Comparison of ENCODE assay signal across 28 mouse cellular contexts in genomic region chr10:116919368-116920317, GRCm38 (mm10). TPM values are rescaled to one million over a fixed set of nuclear protein-coding genes. Genes with fewer than 3 reads are reported as not detected.
DNase-seq lines count a peak whose midpoint lies in the region; ATAC-seq and TF ChIP-seq lines count a peak whose summit lies in the region.
"Had no signal": no experiment of that assay in that cellular context is flagged by ENCODE, and none has a peak within 500 bp of the region (broad histone marks: within the 10 kb centered on the region; RNA-seq: fewer than 3 reads in every experiment).

No protein-coding gene starts in this region.

- peaks cover 28% of the 10 kb centered on the region for H3K36me3 ChIP-seq in heart, embryonic 16.5 days (ENCODE audit: control insufficient read depth, insufficient read depth)
- H3K36me3 ChIP-seq in heart, embryonic 12.5 days = peaks cover 64% of the 10 kb centered on the region
- peaks cover 5% of the 10 kb centered on the region for H3K36me3 ChIP-seq in splenic B cell, adult 2 months (ENCODE audit: control insufficient read depth, insufficient read depth, low read length, poor library complexity, severe bottlenecking)
- H3K36me3 ChIP-seq in heart, adult 2 months (ENCODE audit: control insufficient read depth, insufficient read depth, low read length) = no peaks in the 10 kb centered on the region

- 82% methylated on average over 25 of the region's 25 CpGs for WGBS in heart, embryonic 16.5 days
- 86% methylated on average over 25 of the region's 25 CpGs for WGBS in heart, embryonic 12.5 days
- WGBS in heart, adult 2 months = 87% methylated on average over 25 of the region's 25 CpGs

- no peak overlapping the region for H3K4me2 ChIP-seq in heart, embryonic 16.5 days (ENCODE audit: low read depth, low read length)
- no peak overlapping the region for H3K4me2 ChIP-seq in heart, embryonic 12.5 days
- H3K4me2 ChIP-seq: embryonic facial prominence, embryonic 13.5 days; forebrain, embryonic 15.5 days; heart, embryonic 13.5 days; liver, embryonic 11.5 days; lung, embryonic 14.5 days had no signal

- ATAC-seq in heart, embryonic 16.5 days (replicated peaks; ENCODE audit: extremely low read depth, insufficient read depth, low FRiP score) = peak; percentile 18; the same call in 1 of the 2 replicates
- no peak for ATAC-seq in heart, embryonic 12.5 days (ENCODE audit: insufficient number of reproducible peaks, low FRiP score)
- peak; percentile 45 for ATAC-seq in granulocyte monocyte progenitor cell, adult 5-6 weeks (replicated peaks; ENCODE audit: poor library complexity, severe bottlenecking)
- ATAC-seq: forebrain, embryonic 15.5 days; hindbrain, postnatal 0 days had no signal

- H3K4me1 ChIP-seq in heart, embryonic 16.5 days (ENCODE audit: control insufficient read depth, insufficient read depth, low read length) = peaks cover 1% of the 10 kb centered on the region
- H3K4me1 ChIP-seq in heart, embryonic 12.5 days (replicated peaks) = no peaks in the 10 kb centered on the region
- H3K4me1 ChIP-seq in heart, adult 2 months (ENCODE audit: control insufficient read depth, insufficient read depth, low read length) = no peaks in the 10 kb centered on the region
- H3K4me1 ChIP-seq: embryonic facial prominence, embryonic 13.5 days; forebrain, embryonic 15.5 days; heart, embryonic 13.5 days; hindbrain, embryonic 10.5 days; midbrain, embryonic 10.5 days had no signal

- no peaks in the 10 kb centered on the region for H3K79me2 ChIP-seq in heart, adult 2 months (replicated peaks; ENCODE audit: control insufficient read depth, insufficient read depth, low read length)

- TF ChIP-seq POLR2A in heart, adult 2 months (IDR thresholded peaks at IDR 0.05; ENCODE audit: insufficient read depth, low read depth, low read length) = no peak

- no peak overlapping the region for H3K4me3 ChIP-seq in heart, embryonic 16.5 days (ENCODE audit: low read length)
- H3K4me3 ChIP-seq in heart, embryonic 12.5 days = no peak overlapping the region
- H3K4me3 ChIP-seq in heart, adult 2 months = no peak overlapping the region
- H3K4me3 ChIP-seq in left cerebral cortex, adult 2 months = no peak overlapping the region
- H3K4me3 ChIP-seq: embryonic facial prominence, embryonic 13.5 days; forebrain, embryonic 15.5 days; heart, embryonic 13.5 days; hindbrain, embryonic 10.5 days; limb, embryonic 10.5 days; midbrain, embryonic 10.5 days had no signal

- intact Hi-C loops in heart, adult 2 months (cut with DNase I) = no loop called here
- intact Hi-C loops in left cerebral cortex, adult 2 months (cut with DNase I) = no loop called here

- H3K27me3 ChIP-seq in heart, embryonic 16.5 days (ENCODE audit: control insufficient read depth, insufficient read depth, low read length) = no peaks in the 10 kb centered on the region
- no peaks in the 10 kb centered on the region for H3K27me3 ChIP-seq in heart, embryonic 12.5 days (replicated peaks)
- no peaks in the 10 kb centered on the region for H3K27me3 ChIP-seq in splenic B cell, adult 2 months (ENCODE audit: control insufficient read depth, insufficient read depth, low read length, poor library complexity, severe bottlenecking)
- no peaks in the 10 kb centered on the region for H3K27me3 ChIP-seq in heart, adult 2 months (ENCODE audit: control insufficient read depth, insufficient read depth, low read length)
- H3K27me3 ChIP-seq: CH12.LX; embryonic facial prominence, embryonic 13.5 days; forebrain, embryonic 15.5 days; heart, embryonic 13.5 days had no signal

- no peaks in the 10 kb centered on the region for H3K9me3 ChIP-seq in heart, embryonic 16.5 days (replicated peaks; ENCODE audit: control insufficient read depth, low read length)
- H3K9me3 ChIP-seq in heart, embryonic 12.5 days (replicated peaks) = no peaks in the 10 kb centered on the region
- H3K9me3 ChIP-seq: embryonic facial prominence, embryonic 13.5 days; forebrain, embryonic 15.5 days; heart, embryonic 13.5 days; hindbrain, embryonic 10.5 days; limb, embryonic 10.5 days; midbrain, embryonic 10.5 days had no signal

- DNase-seq in splenic B cell, adult 2 months (ENCODE audit: low read depth, low spot score) = peak; percentile 24
- peak; percentile 44 to 70 for DNase-seq in thymus, postnatal 36 days
- no peak for DNase-seq in heart, adult 2 months
- DNase-seq in layer of hippocampus, adult 9-11 months = no peak
- no peak for DNase-seq in left cerebral cortex, adult 2 months (ENCODE audit: extremely low spot score in 1 of 2, low spot score in 2 of 2)
- DNase-seq: cerebellum, adult 9-11 months; gastrocnemius, postnatal 36 days; kidney, adult 2 months; kidney, postnatal 10 days; lung, embryonic 14.5 days; lung, postnatal 36 days had no signal

- H3K9ac ChIP-seq in heart, embryonic 16.5 days (ENCODE audit: low read length) = no peak overlapping the region
- no peak overlapping the region for H3K9ac ChIP-seq in heart, embryonic 12.5 days
- H3K9ac ChIP-seq in heart, adult 2 months (ENCODE audit: low read depth, low read length) = no peak overlapping the region
- H3K9ac ChIP-seq: embryonic facial prominence, embryonic 13.5 days; forebrain, embryonic 15.5 days; heart, embryonic 13.5 days; lung, embryonic 14.5 days had no signal

- no peak for TF ChIP-seq EP300 in heart, adult 2 months (IDR thresholded peaks at IDR 0.05; ENCODE audit: insufficient read depth, low read depth, low read length)

- no peak for TF ChIP-seq CTCF in heart, adult 2 months (IDR thresholded peaks at IDR 0.05)
- TF ChIP-seq CTCF in left cerebral cortex, adult 2 months (IDR thresholded peaks at IDR 0.05) = no peak

- peak overlapping the region; percentile 44; the same call in 1 of the 2 replicates for H3K27ac ChIP-seq in heart, embryonic 16.5 days (ENCODE audit: low read length)
- H3K27ac ChIP-seq in heart, embryonic 12.5 days (ENCODE audit: poor library complexity, severe bottlenecking) = no peak overlapping the region
- no peak overlapping the region for H3K27ac ChIP-seq in heart, adult 2 months
- H3K27ac ChIP-seq in left cerebral cortex, adult 2 months = no peak overlapping the region
- H3K27ac ChIP-seq: embryonic facial prominence, embryonic 13.5 days; forebrain, embryonic 15.5 days; heart, embryonic 13.5 days; hindbrain, embryonic 10.5 days; hindbrain, postnatal 0 days; limb, embryonic 10.5 days; midbrain, embryonic 10.5 days had no signal

RNA-seq across cellular contexts. Expression of gene Myrfl, which starts 22.9 kb away (rescaled TPM):
- polyA plus RNA-seq in heart, embryonic 16.5 days (2015; fragmentation: Nextera tagmentation; extraction: Ambion mirVana) = 0.24 and 0.55 TPM in 2 replicates
- polyA plus RNA-seq in heart, embryonic 12.5 days (2016; fragmentation: Nextera tagmentation; extraction: Ambion mirVana) = 0.28 TPM in 2 replicates
- not detected in 2 replicates for total RNA-seq in granulocyte monocyte progenitor cell, adult 5-6 weeks (2014; fragmentation: Nextera tagmentation)
- not detected in 2 replicates for total RNA-seq in granulocyte monocyte progenitor cell, adult 5-6 weeks (2017)
- 1 to 10 TPM; 1.4 to 1.6 TPM for total RNA-seq in heart, adult 2 months (2021)
- 0.31 and 0.76 TPM in 2 replicates for polyA plus RNA-seq in heart, adult 2 months (2012; rRNA removed)
- total RNA-seq in left cerebral cortex, adult 2 months (2021) = under 1 TPM in 1 of 2 experiments, not detected in 1; 0.23 TPM
- total RNA-seq: CH12.LX; hindbrain, postnatal 0 days; MEL had no signal
- polyA plus RNA-seq: lung, embryonic 14.5 days had no signal

RNA-seq across cellular contexts. Expression of gene Rab3ip, which starts 30.9 kb away (rescaled TPM):
- 76.2 and 77.2 TPM in 2 replicates for polyA plus RNA-seq in heart, embryonic 16.5 days (2015; fragmentation: Nextera tagmentation; extraction: Ambion mirVana)
- polyA plus RNA-seq in heart, embryonic 12.5 days (2016; fragmentation: Nextera tagmentation; extraction: Ambion mirVana) = 62.3 and 65.7 TPM in 2 replicates
- 12.0 and 26.3 TPM in 2 replicates for total RNA-seq in granulocyte monocyte progenitor cell, adult 5-6 weeks (2014; fragmentation: Nextera tagmentation)
- total RNA-seq in granulocyte monocyte progenitor cell, adult 5-6 weeks (2017) = 17.9 and 19.2 TPM in 2 replicates
- 100 to 1,000 TPM in 1 of 2 experiments, 10 to 100 TPM in 1; 80.3 to 100 TPM for total RNA-seq in heart, adult 2 months (2021)
- 168 and 181 TPM in 2 replicates for polyA plus RNA-seq in heart, adult 2 months (2012; rRNA removed)
- total RNA-seq in left cerebral cortex, adult 2 months (2021) = 10 to 100 TPM; 42.6 to 47.3 TPM

RNA-seq across cellular contexts. Expression of gene Gm10271, which starts 52.8 kb away (rescaled TPM):
- polyA plus RNA-seq in heart, embryonic 16.5 days (2015; fragmentation: Nextera tagmentation; extraction: Ambion mirVana) = not detected in 2 replicates
- not detected in 2 replicates for polyA plus RNA-seq in heart, embryonic 12.5 days (2016; fragmentation: Nextera tagmentation; extraction: Ambion mirVana)
- total RNA-seq in granulocyte monocyte progenitor cell, adult 5-6 weeks (2014; fragmentation: Nextera tagmentation) = not detected in 2 replicates
- not detected in 2 replicates for total RNA-seq in granulocyte monocyte progenitor cell, adult 5-6 weeks (2017)
- total RNA-seq in heart, adult 2 months (2021) = not detected
- polyA plus RNA-seq in heart, adult 2 months (2012; rRNA removed) = not detected in 2 replicates
- not detected for total RNA-seq in left cerebral cortex, adult 2 months (2021)
- total RNA-seq: CH12.LX; gastrocnemius, postnatal 36 days; hindbrain, postnatal 0 days; layer of hippocampus, adult 8-10 months; left cerebral cortex, adult 8-10 months; MEL; midbrain, postnatal 0 days had no signal
- polyA plus RNA-seq: embryonic facial prominence, embryonic 13.5 days; forebrain, embryonic 15.5 days; heart, embryonic 13.5 days; hindbrain, embryonic 10.5 days; hindbrain, postnatal 0 days; kidney, adult 2 months; limb, embryonic 10.5 days; liver, embryonic 11.5 days; lung, embryonic 14.5 days; midbrain, embryonic 10.5 days; midbrain, postnatal 0 days; testis, adult 2 months had no signal

Comparison
In these comparisons a context has a peak if more than half of its experiments do, and no peak if none do; other contexts are left out.
1. DNase-seq: peak in splenic B cell, adult 2 months (single experiment) and thymus, postnatal 36 days (2 of 2); none in heart, adult 2 months (0 of 2), layer of hippocampus, adult 9-11 months (single experiment) and left cerebral cortex, adult 2 months (0 of 2).